Mouse (Mus musculus): Measurements from ENCODE around the gene Sos1.
"Not testable (repeated sequence)": the region's sequence is repeated elsewhere in the genome, so short reads cannot be mapped to it uniquely, and the experiment has no call there.

The Sos1 gene

GRCm38 (mm10) chr17:80420998-80421397 is 59.3 kb downstream of the Sos1 start:
- DNase-seq (ENCODE audit: low read depth, low spot score): no peak

- DNase-seq (ENCODE audit: low read depth, low spot score): no peak
Observed at GRCm38 (mm10) chr17:80418572-80419210, 61.6 kb downstream of the Sos1 start.

GRCm38 (mm10) chr17:80411182-80411581 is 69.1 kb downstream of the Sos1 start:
- no peak for DNase-seq (ENCODE audit: low read depth, low spot score)

GRCm38 (mm10) chr17:80398243-80398642 is 82.0 kb downstream of the Sos1 start:
- DNase-seq (ENCODE audit: low read depth, low spot score): no peak

GRCm38 (mm10) chr17:80391423-80392403 is 88.5 kb downstream of the Sos1 start:
- peak; percentile 59 for DNase-seq (ENCODE audit: low read depth, low spot score)

- DNase-seq (ENCODE audit: low read depth, low spot score): no peak
Observed at GRCm38 (mm10) chr17:80390024-80390423, 90.2 kb downstream of the Sos1 start.

GRCm38 (mm10) chr17:80385671-80386070 is 94.6 kb downstream of the Sos1 start:
- DNase-seq (ENCODE audit: low read depth, low spot score): no peak

- DNase-seq (ENCODE audit: low read depth, low spot score): not testable (repeated sequence)
Observed at GRCm38 (mm10) chr17:80378386-80378785, 101.9 kb downstream of the Sos1 start.

GRCm38 (mm10) chr17:80373726-80374096 is 106.5 kb downstream of the Sos1 start:
- DNase-seq (ENCODE audit: low read depth, low spot score): no peak

GRCm38 (mm10) chr17:80372989-80373725 is 107.1 kb downstream of the Sos1 start, which contains the start of gene Gm10190:
TSS of gene Gm10190 (minus strand) at chr17:80373541.
- peak; percentile 90 for DNase-seq (ENCODE audit: low read depth, low spot score)

- DNase-seq (ENCODE audit: low read depth, low spot score): no peak
Observed at GRCm38 (mm10) chr17:80368606-80369005, 111.6 kb downstream of the Sos1 start.

GRCm38 (mm10) chr17:80367276-80367675 is 113.0 kb downstream of the Sos1 start:
- DNase-seq (ENCODE audit: low read depth, low spot score): peak; percentile 20

- no peak for DNase-seq (ENCODE audit: low read depth, low spot score)
Observed at GRCm38 (mm10) chr17:80360245-80360644, 120.0 kb downstream of the Sos1 start.

GRCm38 (mm10) chr17:80347234-80347633 is 133.0 kb downstream of the Sos1 start:
- DNase-seq (ENCODE audit: low read depth, low spot score): no peak

GRCm38 (mm10) chr17:80346591-80347125 is 133.6 kb downstream of the Sos1 start:
- DNase-seq (ENCODE audit: low read depth, low spot score): peak; percentile 21

GRCm38 (mm10) chr17:80345277-80345676 is 135.0 kb downstream of the Sos1 start:
- no peak for DNase-seq (ENCODE audit: low read depth, low spot score)
